Mouse (Mus musculus) fat pad, adult 2 months (tissue): ENCODE data around the gene Cdca8.

Experiments used
- DNase-seq: peaks from one replicate; pipeline ENCODE4 v3.0.0-alpha.2; 2011; ENCODE audit warnings: low read depth, low spot score; ENCODE audit errors: extremely low read depth

The Cdca8 gene

GRCm38 (mm10) chr4:124882151-124882729, 56.9 kb downstream of the Cdca8 start:
- no peak for DNase-seq

DNA sequence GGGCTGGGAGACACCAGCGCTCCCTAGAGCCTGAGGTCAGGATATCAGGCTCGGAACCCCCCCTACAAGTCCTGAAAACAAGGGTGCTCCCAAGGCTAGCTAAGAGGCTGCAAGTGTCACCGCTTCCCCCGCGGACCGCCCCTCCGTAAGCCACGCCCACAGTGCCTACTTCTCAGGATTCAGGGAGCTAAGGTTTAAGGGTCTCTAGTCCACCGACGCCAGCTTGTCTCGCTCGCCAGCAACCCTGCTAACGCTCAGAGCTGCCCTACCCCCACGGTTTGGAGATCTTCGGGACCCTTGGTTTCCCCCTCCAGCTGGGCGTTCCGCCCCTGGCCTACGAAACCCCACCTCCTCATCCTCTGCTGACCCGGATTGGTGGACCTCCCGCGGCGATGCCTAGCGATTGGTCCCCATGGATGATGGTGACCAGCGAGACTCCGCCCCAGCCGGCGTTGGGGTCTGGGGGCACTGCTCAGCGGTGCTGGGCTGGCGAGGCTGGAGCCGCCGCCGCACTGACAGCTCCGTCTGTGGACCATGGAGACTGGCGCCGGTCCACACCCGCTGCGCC, 57.7 kb downstream of the Cdca8 start:
- DNase-seq = no peak

GRCm38 (mm10) chr4:124880599-124880998, 58.5 kb downstream of the Cdca8 start, which contains the start of gene Epha10:
Gene Epha10, plus strand, starts transcription at chr4:124880899.
- DNase-seq = no peak

DNA sequence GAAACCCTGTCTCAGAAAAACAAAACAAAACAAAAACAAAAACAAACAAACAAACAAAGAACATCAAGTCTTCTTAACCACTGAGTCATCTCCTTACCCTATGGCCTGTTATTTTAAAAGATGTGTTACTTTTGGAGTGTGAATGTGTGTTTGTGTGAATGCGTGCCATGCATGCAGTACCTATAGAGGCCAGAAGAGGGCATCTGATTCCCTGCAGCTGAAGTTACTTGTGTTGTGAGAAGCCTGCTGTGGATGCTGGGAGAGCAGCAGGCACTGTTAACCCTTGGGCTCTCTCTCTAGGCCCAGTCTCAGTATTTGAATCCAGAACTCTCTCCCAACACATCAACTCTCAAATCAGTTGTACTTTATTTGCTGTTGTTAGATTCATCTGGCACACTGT, 66.4 kb downstream of the Cdca8 start:
- no peak for DNase-seq
